Mouse (Mus musculus): ENCODE results near the gene Crebbp.

DNA sequence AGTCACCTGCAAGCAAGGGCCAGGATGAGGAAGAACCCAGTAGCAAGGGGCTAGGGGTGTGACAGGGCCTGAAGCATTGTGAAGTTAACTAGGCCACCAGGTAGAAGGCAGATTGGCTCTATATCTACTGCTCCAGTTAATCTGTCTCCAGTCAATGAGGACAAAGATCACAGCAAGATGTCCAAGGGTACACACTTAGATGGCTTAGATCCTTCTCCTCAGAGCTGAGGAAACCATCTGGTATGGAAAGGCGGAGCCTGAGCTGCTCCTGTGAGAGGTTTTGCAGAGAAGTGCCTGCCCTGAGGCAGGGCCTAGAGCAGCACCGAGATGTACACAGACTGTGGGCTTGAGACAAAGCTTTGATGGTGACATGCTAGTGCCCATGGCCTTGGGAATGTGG is 169.7 kb downstream of the Crebbp start:
- no peak for TF ChIP-seq CTCF (IDR thresholded peaks at IDR 0.05; ENCODE audit: borderline replicate concordance, extremely low read depth, insufficient read depth, insufficient read length)
- no peak for TF ChIP-seq POLR2A (IDR thresholded peaks at IDR 0.05; ENCODE audit: borderline replicate concordance, extremely low read depth, insufficient read depth, insufficient read length, poor library complexity, severe bottlenecking)
